Mouse (Mus musculus) cortical plate, adult 2 months (tissue): Measurements from ENCODE around the gene Eif4e1b.

Experiments used
- CTCF ChIP-seq: fragments of 200-500 bp; IDR thresholded peaks from 2 replicates; pipeline ENCODE4 v1.5.1; 2011; ENCODE audit warnings: mild to moderate bottlenecking, control low read depth, low read length; ENCODE audit not compliant: insufficient read depth; ENCODE audit errors: extremely low read depth
- POLR2A ChIP-seq: fragments of 200-500 bp; IDR thresholded peaks from 2 replicates; pipeline ENCODE4 v1.6.1; 2011; ENCODE audit warnings: mild to moderate bottlenecking, low read length, control low read depth; ENCODE audit not compliant: insufficient read depth; ENCODE audit errors: extremely low read depth

DNA sequence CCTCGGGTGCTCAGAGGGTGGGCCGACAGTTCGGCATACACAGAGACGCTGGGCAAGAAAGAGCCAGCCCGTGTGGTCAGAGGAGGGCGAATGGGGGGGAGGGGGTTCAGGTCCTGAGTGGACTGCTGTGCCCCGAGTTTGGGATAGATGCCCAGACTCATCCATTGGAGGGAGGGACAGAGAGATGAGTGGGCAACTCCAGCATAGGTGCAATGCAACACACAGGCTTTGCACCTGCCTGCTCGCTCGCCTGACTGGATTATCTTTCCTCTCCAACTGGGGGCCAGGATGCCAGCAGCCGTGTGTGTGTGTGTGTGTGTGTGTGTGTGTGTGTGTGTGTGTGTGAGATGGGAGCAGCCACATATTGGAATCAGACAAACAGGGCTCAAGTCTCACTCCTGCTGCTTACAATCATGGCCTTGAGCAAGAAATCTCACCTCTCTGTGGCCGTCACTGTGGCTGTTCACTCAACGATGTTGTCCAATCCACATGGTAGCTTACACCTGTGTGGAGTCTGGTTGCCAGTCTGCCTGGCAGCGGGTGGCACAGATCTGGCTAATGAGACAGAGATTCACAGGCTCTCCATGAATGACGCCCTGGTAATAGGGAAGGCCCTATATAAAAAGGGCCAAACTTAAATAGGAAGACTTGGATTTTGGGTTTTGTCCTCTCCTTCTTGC is 52.7 kb downstream of the Eif4e1b start:
- TF ChIP-seq CTCF (no peak), POLR2A (no peak)
